Mouse (Mus musculus) ES-E14 (cell line): Measurements from ENCODE around the gene Olfr676.

Experiments
- CHD2 ChIP-seq: IDR thresholded peaks from 2 replicates; pipeline ENCODE4 v1.6.1; 2014; ENCODE audit warnings: mild to moderate bottlenecking, low read depth, low read length, inconsistent platforms
- HCFC1 ChIP-seq: IDR thresholded peaks from 2 replicates; pipeline ENCODE4 v1.6.1; 2012; ENCODE audit warnings: low read length, inconsistent platforms, borderline replicate concordance; ENCODE audit not compliant: insufficient read depth
- MAFK ChIP-seq: IDR thresholded peaks from 2 replicates; pipeline ENCODE4 v1.6.1; 2014; ENCODE audit warnings: mild to moderate bottlenecking, low read depth, low read length, inconsistent platforms; ENCODE audit not compliant: insufficient read depth
- ZNF384 ChIP-seq: IDR thresholded peaks from 2 replicates; pipeline ENCODE4 v1.6.1; 2012; ENCODE audit warnings: low read depth, low read length, inconsistent platforms

DNA sequence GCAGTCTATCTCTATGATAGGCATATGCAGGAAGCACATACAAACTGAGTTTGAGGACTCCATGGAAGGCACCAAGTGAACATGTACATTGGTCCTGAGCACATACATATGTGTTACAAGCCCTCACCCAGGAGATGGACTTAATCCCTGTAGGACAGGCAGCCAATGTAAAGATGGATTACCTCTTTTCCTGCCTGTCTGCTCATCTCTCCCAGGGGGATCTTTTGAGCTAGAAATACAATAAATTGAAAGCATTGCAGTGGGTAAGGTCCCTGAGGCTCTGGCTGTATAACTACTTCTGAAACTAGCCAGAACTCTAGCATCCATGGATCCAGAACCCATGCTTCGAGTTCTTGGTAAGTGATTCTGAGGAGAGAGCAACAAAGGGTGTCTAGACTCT lies 48.4 kb downstream of the Olfr676 start, which contains the start of gene Olfr679:
- TF ChIP-seq ZNF384 (no peak), MAFK (no peak), CHD2 (no peak), HCFC1 (no peak)
